Mouse (Mus musculus): ENCODE results near the gene Bbox1. TPM values are rescaled to one million over a fixed set of nuclear protein-coding genes. Genes with fewer than 3 reads are reported as not detected.

Bbox1 gene
- polyA plus RNA-seq, 1 experiment from 2014 or later, result 0.14 TPM

- 89% methylated on average over 5 of the region's 5 CpGs for WGBS
- Histone ChIP-seq H3K9ac (no peak overlapping the region), H3K4me3 (replicated peaks) (no peak overlapping the region), H3K4me1 (no peaks in the 10 kb centered on the region), H3K27me3 (no peaks in the 10 kb centered on the region), H3K9me3 (replicated peaks) (no peaks in the 10 kb centered on the region), H3K27ac (no peak overlapping the region), H3K36me3 (no peaks in the 10 kb centered on the region), H3K4me2 (no peak overlapping the region)
- ATAC-seq (replicated peaks; ENCODE audit: low FRiP score), result no peak
Observed at GRCm38 (mm10) chr2:110314074-110314473, 286 bp downstream of the Bbox1 start.

GRCm38 (mm10) chr2:110313305-110313824 lies 995 bp downstream of the Bbox1 start:
- ATAC-seq (replicated peaks; ENCODE audit: low FRiP score), result no peak
- WGBS, result 66% methylated on average over 2 of the region's 2 CpGs
- no peaks in the 10 kb centered on the region for H3K27me3 ChIP-seq
- H3K36me3 ChIP-seq, result no peaks in the 10 kb centered on the region
- no peak overlapping the region for H3K9ac ChIP-seq
- H3K9me3 ChIP-seq (replicated peaks), result no peaks in the 10 kb centered on the region
- H3K4me3 ChIP-seq (replicated peaks), result no peak overlapping the region
- H3K4me2 ChIP-seq, result no peak overlapping the region
- H3K27ac ChIP-seq, result no peak overlapping the region
- H3K4me1 ChIP-seq, result no peaks in the 10 kb centered on the region

GRCm38 (mm10) chr2:110305358-110306283 lies 8.7 kb downstream of the Bbox1 start:
- H3K4me2 ChIP-seq, result no peak overlapping the region
- no peak for ATAC-seq (replicated peaks; ENCODE audit: low FRiP score)
- WGBS, result 81% methylated on average over 12 of the region's 12 CpGs

GRCm38 (mm10) chr2:110302261-110302660 lies 12.1 kb downstream of the Bbox1 start:
- Histone ChIP-seq H3K27me3 (no peaks in the 10 kb centered on the region), H3K4me3 (replicated peaks) (no peak overlapping the region), H3K36me3 (no peaks in the 10 kb centered on the region), H3K4me2 (no peak overlapping the region), H3K4me1 (0 out of 2 replicates have a peak, but pooled peaks cover 2% of the 10 kb centered on the region), H3K27ac (0 out of 2 replicates have a peak overlapping the region, but pooled peaks have one; percentile 39), H3K9ac (no peak overlapping the region), H3K9me3 (replicated peaks) (no peaks in the 10 kb centered on the region)
- no peak for ATAC-seq (replicated peaks; ENCODE audit: low FRiP score)
- 34% methylated on average over 2 of the region's 2 CpGs for WGBS

More at GRCm38 (mm10) chr2:110305358-110306283, 8.7 kb downstream of the Bbox1 start:
- Histone ChIP-seq H3K36me3 (no peaks in the 10 kb centered on the region), H3K4me3 (replicated peaks) (no peak overlapping the region), H3K27me3 (no peaks in the 10 kb centered on the region), H3K27ac (no peak overlapping the region), H3K4me1 (0 out of 2 replicates have a peak, but pooled peaks cover 2% of the 10 kb centered on the region), H3K9ac (no peak overlapping the region), H3K9me3 (replicated peaks) (no peaks in the 10 kb centered on the region)

GRCm38 (mm10) chr2:110301314-110301713 lies 13.0 kb downstream of the Bbox1 start:
- no peak overlapping the region for H3K27ac ChIP-seq
- ATAC-seq (replicated peaks; ENCODE audit: low FRiP score), result no peak
- H3K4me2 ChIP-seq, result no peak overlapping the region
- no peak overlapping the region for H3K4me3 ChIP-seq (replicated peaks)
- H3K36me3 ChIP-seq, result no peaks in the 10 kb centered on the region
- WGBS, result 76% methylated on average over 3 of the region's 3 CpGs
- 0 out of 2 replicates have a peak, but pooled peaks cover 2% of the 10 kb centered on the region for H3K4me1 ChIP-seq
- H3K27me3 ChIP-seq, result no peaks in the 10 kb centered on the region
- no peak overlapping the region for H3K9ac ChIP-seq
- no peaks in the 10 kb centered on the region for H3K9me3 ChIP-seq (replicated peaks)

- Histone ChIP-seq H3K27me3 (no peaks in the 10 kb centered on the region), H3K9me3 (replicated peaks) (no peaks in the 10 kb centered on the region), H3K36me3 (no peaks in the 10 kb centered on the region), H3K4me1 (peaks cover 5% of the 10 kb centered on the region; the same call in 1 of the 2 replicates), H3K4me3 (replicated peaks) (no peak overlapping the region), H3K9ac (no peak overlapping the region), H3K27ac (no peak overlapping the region), H3K4me2 (no peak overlapping the region)
- WGBS, result 16% methylated on average over 3 of the region's 3 CpGs
- ATAC-seq (replicated peaks; ENCODE audit: low FRiP score), result 0 out of 2 replicates have a peak, but pooled peaks have one; percentile 33
Observed at GRCm38 (mm10) chr2:110294927-110295326, 19.4 kb downstream of the Bbox1 start.

- H3K9me3 ChIP-seq (replicated peaks), result no peaks in the 10 kb centered on the region
- no peak overlapping the region for H3K27ac ChIP-seq
- H3K4me2 ChIP-seq, result no peak overlapping the region
- 96% methylated on average over 1 of the region's 1 CpGs for WGBS
- ATAC-seq (replicated peaks; ENCODE audit: low FRiP score), result no peak
- no peak overlapping the region for H3K4me3 ChIP-seq (replicated peaks)
- no peak overlapping the region for H3K9ac ChIP-seq
- H3K36me3 ChIP-seq, result no peaks in the 10 kb centered on the region
- no peaks in the 10 kb centered on the region for H3K27me3 ChIP-seq
- no peaks in the 10 kb centered on the region for H3K4me1 ChIP-seq
Observed at GRCm38 (mm10) chr2:110287959-110288358, 26.4 kb downstream of the Bbox1 start.

- Histone ChIP-seq H3K4me1 (no peaks in the 10 kb centered on the region), H3K4me3 (replicated peaks) (no peak overlapping the region), H3K4me2 (no peak overlapping the region), H3K27me3 (no peaks in the 10 kb centered on the region), H3K9ac (no peak overlapping the region), H3K9me3 (replicated peaks) (no peaks in the 10 kb centered on the region), H3K27ac (no peak overlapping the region), H3K36me3 (no peaks in the 10 kb centered on the region)
- ATAC-seq (replicated peaks; ENCODE audit: low FRiP score), result no peak
- WGBS, result 86% methylated on average over 3 of the region's 3 CpGs
Observed at GRCm38 (mm10) chr2:110285829-110286504, 28.4 kb downstream of the Bbox1 start.

- ATAC-seq (replicated peaks; ENCODE audit: low FRiP score), result no peak
- H3K9me3 ChIP-seq (replicated peaks), result no peaks in the 10 kb centered on the region
- H3K4me3 ChIP-seq (replicated peaks), result no peak overlapping the region
- no peaks in the 10 kb centered on the region for H3K36me3 ChIP-seq
- no peak overlapping the region for H3K9ac ChIP-seq
- H3K27me3 ChIP-seq, result no peaks in the 10 kb centered on the region
- H3K4me2 ChIP-seq, result no peak overlapping the region
- H3K4me1 ChIP-seq, result no peaks in the 10 kb centered on the region
- whole genome bisulfite sequencing, result 76% methylated on average over 2 of the region's 2 CpGs
- no peak overlapping the region for H3K27ac ChIP-seq
Observed at GRCm38 (mm10) chr2:110275424-110275823, 38.9 kb downstream of the Bbox1 start.

GRCm38 (mm10) chr2:110274160-110274559 lies 40.2 kb downstream of the Bbox1 start:
- Histone ChIP-seq H3K9me3 (replicated peaks) (no peaks in the 10 kb centered on the region), H3K9ac (no peak overlapping the region), H3K27me3 (no peaks in the 10 kb centered on the region), H3K4me1 (no peaks in the 10 kb centered on the region), H3K4me3 (replicated peaks) (no peak overlapping the region), H3K4me2 (no peak overlapping the region), H3K36me3 (no peaks in the 10 kb centered on the region), H3K27ac (no peak overlapping the region)
- peak; percentile 74 for ATAC-seq (replicated peaks; ENCODE audit: low FRiP score)
- WGBS, result 59% methylated on average over 2 of the region's 2 CpGs

- Histone ChIP-seq H3K9me3 (replicated peaks) (no peaks in the 10 kb centered on the region), H3K4me2 (no peak overlapping the region), H3K4me1 (no peaks in the 10 kb centered on the region), H3K4me3 (replicated peaks) (no peak overlapping the region), H3K36me3 (no peaks in the 10 kb centered on the region), H3K27ac (no peak overlapping the region), H3K9ac (no peak overlapping the region), H3K27me3 (no peaks in the 10 kb centered on the region)
- ATAC-seq (replicated peaks; ENCODE audit: low FRiP score), result 0 out of 2 replicates have a peak, but pooled peaks have one; percentile 36
- WGBS, result 58% methylated on average over 3 of the region's 3 CpGs
Observed at GRCm38 (mm10) chr2:110269281-110269680, 45.1 kb downstream of the Bbox1 start.

- no peak overlapping the region for H3K4me2 ChIP-seq
- H3K36me3 ChIP-seq, result no peaks in the 10 kb centered on the region
Observed at GRCm38 (mm10) chr2:110232252-110232651, 82.1 kb downstream of the Bbox1 start.

More at GRCm38 (mm10) chr2:110232252-110232651, 82.1 kb downstream of the Bbox1 start:
- WGBS, result 83% methylated on average over 9 of the region's 9 CpGs
- peaks cover 18% of the 10 kb centered on the region for H3K4me1 ChIP-seq
- H3K27me3 ChIP-seq, result no peaks in the 10 kb centered on the region
- no peak overlapping the region for H3K27ac ChIP-seq
- H3K4me3 ChIP-seq (replicated peaks), result no peak overlapping the region
- H3K9ac ChIP-seq, result no peak overlapping the region
- no peak for ATAC-seq (replicated peaks; ENCODE audit: low FRiP score)
- no peaks in the 10 kb centered on the region for H3K9me3 ChIP-seq (replicated peaks)
